Mouse (Mus musculus) R1 (cell line): ENCODE data around the gene Gm5089.

Experiments used
- DNase-seq: peaks from one replicate; pipeline ENCODE4 v3.0.0-alpha.2; 2018; ENCODE audit warnings: low read depth, low spot score

Gm5089 gene

GRCm38 (mm10) chr14:122477971-122478573, 27.2 kb upstream of the Gm5089 start:
- no peak for DNase-seq

GRCm38 (mm10) chr14:122477261-122477671, 26.4 kb upstream of the Gm5089 start:
- DNase-seq = no peak

GRCm38 (mm10) chr14:122476822-122477215, 25.9 kb upstream of the Gm5089 start:
- DNase-seq = no peak

- peak; percentile 69 for DNase-seq
Measured at GRCm38 (mm10) chr14:122476041-122476821, 25.3 kb upstream of the Gm5089 start.

GRCm38 (mm10) chr14:122475557-122476040, 24.7 kb upstream of the Gm5089 start:
- DNase-seq = peak; percentile 57

GRCm38 (mm10) chr14:122474891-122475556, 24.1 kb upstream of the Gm5089 start, which contains the start of gene Zic2:
TSS of gene Zic2 (plus strand) at chr14:122475435.
- DNase-seq = no peak

- DNase-seq = peak; percentile 93
Measured at GRCm38 (mm10) chr14:122474041-122474890, 23.4 kb upstream of the Gm5089 start.

GRCm38 (mm10) chr14:122473211-122473751, 22.4 kb upstream of the Gm5089 start:
- peak; percentile 22 for DNase-seq

GRCm38 (mm10) chr14:122472647-122473046, 21.7 kb upstream of the Gm5089 start:
- DNase-seq = no peak

- DNase-seq = no peak
Measured at GRCm38 (mm10) chr14:122472161-122472560, 21.2 kb upstream of the Gm5089 start.

GRCm38 (mm10) chr14:122471449-122472085, 20.7 kb upstream of the Gm5089 start:
- DNase-seq = no peak

- no peak for DNase-seq
Measured at GRCm38 (mm10) chr14:122468971-122469755, 18.2 kb upstream of the Gm5089 start.

- DNase-seq = peak; percentile 85
Measured at GRCm38 (mm10) chr14:122467926-122468841, 17.3 kb upstream of the Gm5089 start.

- no peak for DNase-seq
Measured at GRCm38 (mm10) chr14:122466756-122467362, 15.9 kb upstream of the Gm5089 start.

GRCm38 (mm10) chr14:122465931-122466490, 15.1 kb upstream of the Gm5089 start:
- peak; percentile 63 for DNase-seq

- DNase-seq = peak; percentile 93
Measured at GRCm38 (mm10) chr14:122464763-122465741, 14.1 kb upstream of the Gm5089 start, which contains the start of gene Zic5. TSS of gene Zic5 (minus strand) at chr14:122465677.

- DNase-seq = no peak
Measured at GRCm38 (mm10) chr14:122464351-122464762, 13.4 kb upstream of the Gm5089 start.
